Comparison of ENCODE assay signal across 21 mouse cellular contexts in the genomic region with DNA sequence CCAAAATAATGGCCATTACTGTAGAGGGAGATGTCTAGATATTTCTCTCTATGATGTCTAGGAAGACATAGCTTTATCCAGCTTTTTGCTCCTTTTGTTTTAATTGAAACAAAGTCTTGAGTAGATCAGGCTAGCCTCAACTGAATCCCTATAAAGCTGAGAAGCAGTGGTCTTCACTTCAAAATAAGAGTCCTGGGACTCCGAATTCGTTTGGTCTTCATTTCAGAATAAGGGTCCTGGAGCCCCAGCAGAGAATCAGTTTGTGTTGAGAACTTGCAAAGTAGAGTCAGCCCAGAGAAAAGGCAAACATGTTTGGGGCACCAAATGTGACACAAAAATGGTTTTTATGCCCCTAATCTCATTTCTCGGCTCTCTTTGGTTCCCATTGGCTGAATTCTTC. TPM values are rescaled to one million over a fixed set of nuclear protein-coding genes. Genes with fewer than 3 reads are reported as not detected.
DNase-seq lines count a peak whose midpoint lies in the region; ATAC-seq and TF ChIP-seq lines count a peak whose summit lies in the region.
"Had no signal": no experiment of that assay in that cellular context is flagged by ENCODE, and none has a peak within 500 bp of the region (broad histone marks: within the 10 kb centered on the region; RNA-seq: fewer than 3 reads in every experiment).

No protein-coding gene starts in this region.

- H3K9ac ChIP-seq in embryonic facial prominence, embryonic 11.5 days (replicated peaks; ENCODE audit: low read length): no peak overlapping the region
- no peak overlapping the region for H3K9ac ChIP-seq in lung, embryonic 14.5 days
- H3K9ac ChIP-seq: embryonic facial prominence, embryonic 12.5 days; kidney, embryonic 15.5 days; neural tube, embryonic 15.5 days had no signal

- no peaks in the 10 kb centered on the region for H3K36me3 ChIP-seq in embryonic facial prominence, embryonic 11.5 days (replicated peaks; ENCODE audit: control insufficient read depth, insufficient read depth, low read depth, low read length)
- no peaks in the 10 kb centered on the region for H3K36me3 ChIP-seq in embryonic facial prominence, embryonic 10.5 days (replicated peaks)
- H3K36me3 ChIP-seq in lung, embryonic 14.5 days (ENCODE audit: insufficient read depth): no peaks in the 10 kb centered on the region
- H3K36me3 ChIP-seq: embryonic facial prominence, embryonic 12.5 days; forebrain, embryonic 10.5 days; kidney, embryonic 15.5 days; midbrain, embryonic 10.5 days; neural tube, embryonic 15.5 days had no signal

- no peak overlapping the region for H3K4me2 ChIP-seq in embryonic facial prominence, embryonic 11.5 days (ENCODE audit: low read depth, low read length)
- no peak overlapping the region for H3K4me2 ChIP-seq in lung, embryonic 14.5 days

- no peaks in the 10 kb centered on the region for H3K4me1 ChIP-seq in embryonic facial prominence, embryonic 11.5 days (ENCODE audit: control insufficient read depth, insufficient read depth, low read length)
- H3K4me1 ChIP-seq in embryonic facial prominence, embryonic 10.5 days: peaks cover 36% of the 10 kb centered on the region
- no peaks in the 10 kb centered on the region for H3K4me1 ChIP-seq in lung, embryonic 14.5 days (ENCODE audit: insufficient read depth)
- H3K4me1 ChIP-seq: embryonic facial prominence, embryonic 12.5 days had no signal

- H3K27ac ChIP-seq in embryonic facial prominence, embryonic 11.5 days (replicated peaks; ENCODE audit: low read depth, low read length): no peak overlapping the region
- H3K27ac ChIP-seq in embryonic facial prominence, embryonic 10.5 days (replicated peaks): no peak overlapping the region
- H3K27ac ChIP-seq in lung, embryonic 14.5 days (ENCODE audit: low read depth): no peak overlapping the region
- H3K27ac ChIP-seq: embryonic facial prominence, embryonic 12.5 days; forebrain, embryonic 10.5 days; heart, adult 2 months; kidney, embryonic 15.5 days; midbrain, embryonic 10.5 days; neural tube, embryonic 15.5 days had no signal

- no peaks in the 10 kb centered on the region for H3K9me3 ChIP-seq in embryonic facial prominence, embryonic 11.5 days (replicated peaks; ENCODE audit: control insufficient read depth, low read length)
- H3K9me3 ChIP-seq in embryonic facial prominence, embryonic 10.5 days: no peaks in the 10 kb centered on the region
- no peaks in the 10 kb centered on the region for H3K9me3 ChIP-seq in lung, embryonic 14.5 days (ENCODE audit: low read depth, low read length)
- H3K9me3 ChIP-seq: embryonic facial prominence, embryonic 12.5 days; forebrain, embryonic 10.5 days; kidney, embryonic 15.5 days; midbrain, embryonic 10.5 days; neural tube, embryonic 15.5 days had no signal

- peak; percentile 69 for DNase-seq in embryonic facial prominence, embryonic 11.5 days (ENCODE audit: low spot score)
- DNase-seq in embryonic facial prominence, embryonic 10.5 days (ENCODE audit: low spot score): no peak
- peak; percentile 74 for DNase-seq in lung, embryonic 14.5 days
- no peak for DNase-seq in lung, adult 18-20 months
- peak; percentile 80 for DNase-seq in ZHBTc4 (ENCODE audit: low read depth, low spot score)
- peak; percentile 60 for DNase-seq in mesoderm, embryonic 11.5 days (ENCODE audit: low read depth, low spot score)
- no peak for DNase-seq in urinary bladder, postnatal 36 days (ENCODE audit: low spot score in 2 of 2)
- DNase-seq: adrenal gland, postnatal 25 days; cerebellum, adult 9-11 months; heart, adult 2 months; layer of hippocampus, adult 9-11 months; liver; thymus, postnatal 36 days had no signal

- no peak for ATAC-seq in embryonic facial prominence, embryonic 11.5 days (replicated peaks; ENCODE audit: insufficient number of reproducible peaks, low FRiP score, low TSS enrichment, low read depth)
- ATAC-seq in lung, embryonic 14.5 days (ENCODE audit: insufficient read depth): no peak
- no peak for ATAC-seq in granulocyte monocyte progenitor cell, adult 5-6 weeks (replicated peaks; ENCODE audit: poor library complexity, severe bottlenecking)

- H3K4me3 ChIP-seq in embryonic facial prominence, embryonic 11.5 days (ENCODE audit: low read depth, low read length): no peak overlapping the region
- H3K4me3 ChIP-seq in embryonic facial prominence, embryonic 10.5 days: no peak overlapping the region
- H3K4me3 ChIP-seq in lung, embryonic 14.5 days (ENCODE audit: low read depth, low read length): no peak overlapping the region
- H3K4me3 ChIP-seq: embryonic facial prominence, embryonic 12.5 days; heart, adult 2 months; kidney, embryonic 15.5 days; midbrain, embryonic 10.5 days; neural tube, embryonic 15.5 days had no signal

- H3K27me3 ChIP-seq in embryonic facial prominence, embryonic 11.5 days (ENCODE audit: control insufficient read depth, insufficient read depth, low read length): peaks cover 12% of the 10 kb centered on the region
- H3K27me3 ChIP-seq in embryonic facial prominence, embryonic 10.5 days (replicated peaks; ENCODE audit: low read depth, poor library complexity, severe bottlenecking): peaks cover 65% of the 10 kb centered on the region
- peaks cover 33% of the 10 kb centered on the region for H3K27me3 ChIP-seq in lung, embryonic 14.5 days (ENCODE audit: insufficient read depth, low read length)

- 31% methylated on average over 3 of the region's 3 CpGs for WGBS in embryonic facial prominence, embryonic 11.5 days
- 40% methylated on average over 3 of the region's 3 CpGs for WGBS in embryonic facial prominence, embryonic 10.5 days
- WGBS in lung, embryonic 14.5 days: 24% methylated on average over 3 of the region's 3 CpGs

- TF ChIP-seq CTCF in lung, embryonic 14.5 days (IDR thresholded peaks at IDR 0.05; ENCODE audit: low read depth): no peak

RNA-seq across cellular contexts. Expression of gene Ifnlr1, which starts 1.4 kb away (rescaled TPM):
- 0.59 and 0.70 TPM in 2 replicates for polyA plus RNA-seq in embryonic facial prominence, embryonic 11.5 days (2014; fragmentation: Nextera tagmentation; extraction: Ambion mirVana)
- 1.0 and 1.1 TPM in 2 replicates for polyA plus RNA-seq in embryonic facial prominence, embryonic 10.5 days (2016; fragmentation: Nextera tagmentation; extraction: Ambion mirVana)
- 1.6 and 1.7 TPM in 2 replicates for polyA plus RNA-seq in lung, embryonic 14.5 days (2014; fragmentation: Nextera tagmentation; extraction: Ambion mirVana)
- not detected in 2 replicates for total RNA-seq in granulocyte monocyte progenitor cell, adult 5-6 weeks (2014; fragmentation: Nextera tagmentation)
- total RNA-seq in granulocyte monocyte progenitor cell, adult 5-6 weeks (2017): 0.17 and 0.52 TPM in 2 replicates

RNA-seq across cellular contexts. Expression of gene Il22ra1, which starts 43.2 kb away (rescaled TPM):
- polyA plus RNA-seq in embryonic facial prominence, embryonic 11.5 days (2014; fragmentation: Nextera tagmentation; extraction: Ambion mirVana): not detected in 2 replicates
- polyA plus RNA-seq in embryonic facial prominence, embryonic 10.5 days (2016; fragmentation: Nextera tagmentation; extraction: Ambion mirVana): 0.07 TPM in 1 of 2 replicates, not detected in the other
- polyA plus RNA-seq in lung, embryonic 14.5 days (2014; fragmentation: Nextera tagmentation; extraction: Ambion mirVana): 0.12 TPM in 1 of 2 replicates, not detected in the other
- total RNA-seq in granulocyte monocyte progenitor cell, adult 5-6 weeks (2014; fragmentation: Nextera tagmentation): not detected in 2 replicates
- not detected in 2 replicates for total RNA-seq in granulocyte monocyte progenitor cell, adult 5-6 weeks (2017)
- total RNA-seq: gastrocnemius, adult 18-20 months had no signal
- polyA plus RNA-seq: embryonic facial prominence, embryonic 12.5 days; forebrain, embryonic 10.5 days; heart, postnatal 0 days; midbrain, embryonic 10.5 days; neural tube, embryonic 15.5 days had no signal

Comparison
In these comparisons a context has a peak if more than half of its experiments do, and no peak if none do; other contexts are left out.
1. DNase-seq: peak in embryonic facial prominence, embryonic 11.5 days (single experiment), lung, embryonic 14.5 days (single experiment), ZHBTc4 (single experiment) and mesoderm, embryonic 11.5 days (single experiment); none in embryonic facial prominence, embryonic 10.5 days (single experiment), lung, adult 18-20 months (0 of 2) and urinary bladder, postnatal 36 days (0 of 2).